ENCODE assay signal across 25 mouse cellular contexts in genomic region chr9:86011661-86012060, GRCm38 (mm10).
"Had no signal": no experiment of that assay in that cellular context is flagged by ENCODE, and none has a peak within 500 bp of the region (broad histone marks: within the 10 kb centered on the region; RNA-seq: fewer than 3 reads in every experiment).

No protein-coding gene starts in this region.

- DNase-seq: cerebellum, adult 9-10 months; cerebellum, adult 9-11 months; cerebellum, postnatal 10 days; cerebellum, postnatal 14 days; cerebellum, postnatal 25 days; cerebellum, postnatal 36 days; embryo, embryonic 11 days; forebrain, postnatal 0 days; gastrocnemius, postnatal 10 days; gastrocnemius, postnatal 14 days; gastrocnemius, postnatal 25 days; gastrocnemius, postnatal 36 days; heart, adult 18-20 months; heart, adult 2 months had no signal

- H3K36me3 ChIP-seq: embryonic facial prominence, embryonic 10.5 days; embryonic facial prominence, embryonic 12.5 days; embryonic facial prominence, embryonic 13.5 days; embryonic facial prominence, embryonic 15.5 days; forebrain, embryonic 10.5 days; forebrain, embryonic 12.5 days; forebrain, embryonic 15.5 days had no signal

- ATAC-seq: forebrain, embryonic 13.5 days; forebrain, embryonic 14.5 days; forebrain, embryonic 15.5 days; forebrain, embryonic 16.5 days; forebrain, postnatal 0 days had no signal

- H3K27me3 ChIP-seq: embryonic facial prominence, embryonic 12.5 days; embryonic facial prominence, embryonic 13.5 days; embryonic facial prominence, embryonic 15.5 days; forebrain, embryonic 12.5 days; forebrain, embryonic 13.5 days; forebrain, embryonic 15.5 days had no signal

- H3K4me1 ChIP-seq: embryonic facial prominence, embryonic 10.5 days; embryonic facial prominence, embryonic 12.5 days; embryonic facial prominence, embryonic 13.5 days; embryonic facial prominence, embryonic 15.5 days; forebrain, embryonic 10.5 days; forebrain, embryonic 12.5 days; forebrain, embryonic 13.5 days; forebrain, embryonic 15.5 days had no signal

- H3K4me2 ChIP-seq: embryonic facial prominence, embryonic 12.5 days; embryonic facial prominence, embryonic 13.5 days; embryonic facial prominence, embryonic 15.5 days; forebrain, embryonic 12.5 days; forebrain, embryonic 13.5 days; forebrain, embryonic 15.5 days had no signal

- H3K9me3 ChIP-seq: embryonic facial prominence, embryonic 10.5 days; embryonic facial prominence, embryonic 12.5 days; embryonic facial prominence, embryonic 13.5 days; embryonic facial prominence, embryonic 15.5 days; forebrain, embryonic 10.5 days; forebrain, embryonic 12.5 days; forebrain, embryonic 13.5 days; forebrain, embryonic 15.5 days had no signal

- H3K27ac ChIP-seq: embryonic facial prominence, embryonic 10.5 days; embryonic facial prominence, embryonic 12.5 days; embryonic facial prominence, embryonic 13.5 days; embryonic facial prominence, embryonic 15.5 days; forebrain, embryonic 10.5 days; forebrain, embryonic 12.5 days; forebrain, embryonic 13.5 days; forebrain, embryonic 15.5 days; heart, adult 2 months had no signal

- H3K9ac ChIP-seq: embryonic facial prominence, embryonic 12.5 days; embryonic facial prominence, embryonic 13.5 days; embryonic facial prominence, embryonic 15.5 days; forebrain, embryonic 12.5 days; forebrain, embryonic 13.5 days; forebrain, embryonic 15.5 days; forebrain, postnatal 0 days had no signal

- H3K4me3 ChIP-seq: embryonic facial prominence, embryonic 10.5 days; embryonic facial prominence, embryonic 12.5 days; embryonic facial prominence, embryonic 13.5 days; embryonic facial prominence, embryonic 15.5 days; erythroblast, embryonic 14.5 days; forebrain, embryonic 10.5 days; forebrain, embryonic 12.5 days; forebrain, embryonic 13.5 days; forebrain, embryonic 15.5 days; heart, adult 2 months had no signal
